Mouse (Mus musculus) midbrain, postnatal 0 days (tissue): Measurements from ENCODE around the gene Gm29427. TPM values are rescaled to one million over a fixed set of nuclear protein-coding genes. Genes with fewer than 3 reads are reported as not detected.

Source experiments
- ATAC-seq: fragments of 200-750 bp; cut with Nextera tagmentation; 2 replicates; pipeline ENCODE4 v1.8.0; 2017; ENCODE audit warnings: moderate number of reproducible peaks, mild to moderate bottlenecking, moderate TSS enrichment, moderate library complexity; ENCODE audit not compliant: low FRiP score
- DNase-seq: peaks from one replicate; pipeline ENCODE4 v3.0.0-alpha.2; 2015; ENCODE audit warnings: low spot score
- H3K27ac ChIP-seq: fragments of 300-500 bp; sonication (generic); 2 replicates; pipeline ENCODE4 v1.5.1; 2014; ENCODE audit warnings: low read depth, mild to moderate bottlenecking, low read length, mixed read lengths
- H3K27me3 ChIP-seq: fragments of 300-500 bp; sonication (generic); 2 replicates; pipeline ENCODE4 v1.6.1; 2014; ENCODE audit warnings: low read length, control low read depth, mixed read lengths; ENCODE audit not compliant: insufficient read depth
- H3K36me3 ChIP-seq: fragments of 300-500 bp; sonication (generic); 2 replicates; pipeline ENCODE4 v1.6.1; 2014; ENCODE audit warnings: low read length, control low read depth, mixed read lengths; ENCODE audit not compliant: insufficient read depth
- H3K4me1 ChIP-seq: fragments of 300-500 bp; sonication (generic); 2 replicates; pipeline ENCODE4 v1.6.1; 2014; ENCODE audit warnings: mild to moderate bottlenecking, control low read depth, antibody characterized with exemption, low read length, mixed read lengths; ENCODE audit not compliant: insufficient read depth
- H3K4me2 ChIP-seq: fragments of 300-500 bp; sonication (generic); 2 replicates; pipeline ENCODE4 v1.6.1; 2014; ENCODE audit warnings: low read depth, mild to moderate bottlenecking, low read length, mixed read lengths; ENCODE audit not compliant: poor library complexity, severe bottlenecking
- H3K4me3 ChIP-seq: fragments of 300-500 bp; sonication (generic); 2 replicates; pipeline ENCODE4 v1.5.1; 2014; ENCODE audit warnings: low read depth, mild to moderate bottlenecking, low read length, moderate library complexity
- H3K9ac ChIP-seq: fragments of 300-500 bp; sonication (generic); replicated peaks from 2 replicates; pipeline ENCODE4 v1.6.1; 2014; ENCODE audit warnings: mild to moderate bottlenecking, low read length, moderate library complexity, mixed read lengths; ENCODE audit not compliant: poor library complexity, severe bottlenecking
- H3K9me3 ChIP-seq: fragments of 300-500 bp; sonication (generic); 2 replicates; pipeline ENCODE4 v1.6.1; 2016; ENCODE audit warnings: low read length, control low read depth
- CTCF ChIP-seq: IDR thresholded peaks from 2 replicates; pipeline ENCODE4 v1.5.1; 2016; ENCODE audit warnings: antibody characterized with exemption, mild to moderate bottlenecking
- WGBS: fragments of 180-500 bp; shearing (Covaris S2); extraction: QIAGEN DNeasy Blood & Tissue Kit; methylation state at CpG from one replicate; pipeline ENCODE4 v1.1.7; 2014; 5-methylcytosine and 5-hydroxymethylcytosine counted together
- polyA plus RNA-seq: library from polyadenylated mRNA; unstranded; fragments of >200 nt; fragmentation: Nextera tagmentation; extraction: Ambion mirVana; gene quantifications from 2 replicates; pipeline ENCODE4 v1.2.1, GENCODE M21; 2015
- total RNA-seq: library from RNA; depleted of rRNA; stranded (reverse); fragments of >200 nt; gene quantifications from 2 replicates; pipeline ENCODE4 v1.2.3, GENCODE M21; 2014

Gm29427 gene
- total and polyA plus RNA-seq, 2 experiments from 2014 or later, result not detected

DNA sequence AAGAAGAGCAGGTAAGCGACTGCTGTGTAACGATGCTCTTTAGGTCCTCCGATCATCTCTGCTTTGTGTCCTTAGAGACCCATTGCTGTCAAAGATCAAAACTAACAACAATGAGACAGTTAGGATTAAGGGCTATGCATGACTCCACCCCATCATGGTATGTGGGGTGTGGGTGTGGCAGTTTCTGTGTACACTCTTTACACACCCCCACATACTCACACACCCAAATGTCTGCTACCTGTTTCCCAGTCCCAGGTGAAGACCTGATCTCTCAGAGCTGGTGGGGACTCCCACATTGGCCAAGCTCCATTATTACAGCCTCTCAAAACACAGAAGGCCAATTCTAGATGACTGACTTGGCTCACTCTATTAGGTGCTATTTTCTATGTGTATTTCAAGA, 30.0 kb upstream of the Gm29427 start:
- no peak for DNase-seq
- Histone ChIP-seq H3K27ac (no peak overlapping the region), H3K4me1 (no peaks in the 10 kb centered on the region), H3K27me3 (no peaks in the 10 kb centered on the region), H3K4me2 (no peak overlapping the region), H3K4me3 (no peak overlapping the region), H3K9me3 (no peaks in the 10 kb centered on the region), H3K36me3 (no peaks in the 10 kb centered on the region), H3K9ac (no peak overlapping the region)
- no peak for TF ChIP-seq CTCF
- ATAC-seq, result no peak
- WGBS, result 97% methylated on average over 3 of the region's 3 CpGs

DNA sequence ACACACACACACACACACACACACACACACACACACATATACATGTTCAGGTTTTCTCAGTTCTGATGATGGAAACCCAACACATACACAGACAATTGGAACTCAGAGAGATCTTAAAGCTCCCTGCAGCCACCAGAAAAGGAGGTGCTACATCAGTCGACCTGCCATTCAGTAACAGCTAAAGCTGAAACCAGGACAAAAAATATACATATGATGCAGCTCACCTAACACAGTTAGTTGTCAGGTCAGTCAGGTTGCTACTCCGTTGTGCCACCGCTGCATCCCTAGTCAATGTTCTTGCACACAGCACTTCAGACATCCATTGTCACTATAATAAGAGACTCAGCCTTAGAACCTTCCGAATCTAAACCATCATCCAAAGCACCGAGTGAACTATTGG, 29.4 kb upstream of the Gm29427 start:
- Histone ChIP-seq H3K27ac (no peak overlapping the region), H3K9me3 (no peaks in the 10 kb centered on the region), H3K4me3 (no peak overlapping the region), H3K36me3 (no peaks in the 10 kb centered on the region), H3K4me1 (no peaks in the 10 kb centered on the region), H3K4me2 (no peak overlapping the region), H3K9ac (no peak overlapping the region), H3K27me3 (no peaks in the 10 kb centered on the region)
- DNase-seq (no peak), ATAC-seq (no peak)
- 92% methylated on average over 5 of the region's 5 CpGs for WGBS
- TF ChIP-seq CTCF, result no peak

- DNase-seq (no peak), ATAC-seq (no peak)
- Histone ChIP-seq H3K4me1 (no peaks in the 10 kb centered on the region), H3K4me2 (no peak overlapping the region), H3K4me3 (no peak overlapping the region), H3K9ac (no peak overlapping the region), H3K36me3 (no peaks in the 10 kb centered on the region), H3K9me3 (no peaks in the 10 kb centered on the region), H3K27me3 (no peaks in the 10 kb centered on the region), H3K27ac (no peak overlapping the region)
- WGBS, result 78% methylated on average over 2 of the region's 2 CpGs
- no peak for TF ChIP-seq CTCF
These were observed 28.6 kb upstream of the Gm29427 start for GRCm38 (mm10) chr1:130744217-130744616.

- ATAC-seq, result no peak
- Histone ChIP-seq H3K27ac (no peak overlapping the region), H3K36me3 (no peaks in the 10 kb centered on the region), H3K4me3 (no peak overlapping the region), H3K9me3 (no peaks in the 10 kb centered on the region), H3K9ac (no peak overlapping the region), H3K4me1 (no peaks in the 10 kb centered on the region), H3K4me2 (no peak overlapping the region), H3K27me3 (no peaks in the 10 kb centered on the region)
- TF ChIP-seq CTCF, result no peak
- 92% methylated on average over 1 of the region's 1 CpGs for WGBS
- no peak for DNase-seq
These were observed 28.2 kb upstream of the Gm29427 start for GRCm38 (mm10) chr1:130743775-130744174.

GRCm38 (mm10) chr1:130742201-130742600, 26.6 kb upstream of the Gm29427 start:
- WGBS, result 89% methylated on average over 7 of the region's 7 CpGs
- Histone ChIP-seq H3K36me3 (no peaks in the 10 kb centered on the region), H3K27me3 (no peaks in the 10 kb centered on the region), H3K27ac (no peak overlapping the region), H3K4me1 (no peaks in the 10 kb centered on the region), H3K9me3 (no peaks in the 10 kb centered on the region), H3K4me2 (no peak overlapping the region), H3K9ac (no peak overlapping the region), H3K4me3 (no peak overlapping the region)
- DNase-seq, result no peak
- ATAC-seq, result no peak
- TF ChIP-seq CTCF, result no peak

DNA sequence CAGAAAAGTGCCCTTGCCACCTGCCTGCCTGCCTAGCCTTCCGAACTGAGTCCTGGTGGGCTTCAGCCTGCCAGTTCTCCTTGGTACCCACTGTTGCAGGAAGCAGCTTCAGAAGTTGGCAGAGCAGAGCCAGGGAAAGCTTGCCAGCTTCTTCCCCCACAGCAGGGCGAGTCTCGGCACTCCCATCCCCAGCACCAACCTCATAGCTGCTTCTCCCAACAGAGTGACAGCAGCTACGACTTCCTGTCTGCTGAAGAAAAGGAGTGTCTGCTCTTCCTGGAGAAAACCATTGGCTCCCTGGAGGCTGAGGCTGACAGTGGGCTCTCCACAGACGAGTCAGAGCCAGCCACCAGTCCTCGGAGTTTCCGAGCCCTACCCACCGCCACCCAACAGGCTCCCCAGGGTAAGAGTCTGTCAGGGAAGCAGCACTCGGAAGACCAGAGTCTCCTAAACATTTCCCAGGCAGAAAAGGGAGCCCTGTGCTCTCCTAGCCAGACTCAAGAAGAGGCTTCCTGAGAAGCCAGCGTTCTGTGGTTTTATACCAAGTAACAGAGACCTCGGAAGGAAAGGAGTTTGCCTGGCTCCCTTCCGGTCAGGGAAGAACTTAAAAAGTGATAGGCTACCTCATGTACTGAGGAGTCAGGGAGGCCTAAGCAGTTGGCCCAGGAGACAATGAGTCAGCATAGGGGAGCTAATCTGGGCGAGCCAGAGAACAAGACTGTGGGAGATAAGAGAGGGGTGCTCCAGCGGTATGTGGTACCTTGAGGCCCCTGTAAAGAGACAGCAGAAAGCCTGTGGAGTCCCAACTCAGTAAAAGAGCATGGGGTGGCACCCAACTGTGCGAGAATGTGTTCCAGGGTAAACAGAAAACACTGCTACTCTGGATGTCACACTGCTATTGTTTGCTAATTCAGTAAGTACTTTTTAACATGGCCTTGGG, 25.5 kb upstream of the Gm29427 start:
- peak; percentile 9 for DNase-seq
- no peak overlapping the region for H3K4me2 ChIP-seq

More for the DNA sequence above, 25.5 kb upstream of the Gm29427 start:
- Histone ChIP-seq H3K9ac (no peak overlapping the region), H3K27me3 (no peaks in the 10 kb centered on the region), H3K9me3 (no peaks in the 10 kb centered on the region), H3K4me1 (no peaks in the 10 kb centered on the region), H3K36me3 (no peaks in the 10 kb centered on the region), H3K4me3 (no peak overlapping the region), H3K27ac (no peak overlapping the region)
- 61% methylated on average over 15 of the region's 15 CpGs for WGBS
- 0 out of 2 replicates have a peak, but pooled peaks have one; percentile 52 for ATAC-seq
- no peak for TF ChIP-seq CTCF
